ENCODE assay signal across 18 mouse cellular contexts in the genomic region with DNA sequence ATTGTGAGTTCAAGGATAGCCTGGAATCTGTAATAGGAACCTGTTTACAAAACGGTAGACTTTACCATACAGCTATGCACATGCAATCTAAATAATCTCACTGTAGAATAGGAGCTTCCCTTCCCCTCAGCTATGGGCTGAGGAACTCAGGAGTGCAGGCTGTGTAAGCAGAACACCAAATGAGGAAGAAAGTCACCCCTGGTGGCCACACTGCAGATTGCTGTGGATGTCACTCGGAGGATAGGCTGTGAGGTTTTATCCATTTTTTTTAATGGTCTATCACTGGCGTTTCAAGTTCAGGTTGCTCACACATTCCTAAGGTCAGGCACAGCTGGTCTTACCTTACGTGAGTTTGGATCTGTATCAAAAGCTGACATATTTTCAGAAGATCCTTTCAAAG.
DNase-seq lines count a peak whose midpoint lies in the region; ATAC-seq and TF ChIP-seq lines count a peak whose summit lies in the region.
"Had no signal": no experiment of that assay in that cellular context is flagged by ENCODE, and none has a peak within 500 bp of the region (broad histone marks: within the 10 kb centered on the region; RNA-seq: fewer than 3 reads in every experiment).

No protein-coding gene starts in this region.

- H3K4me2 ChIP-seq in embryonic facial prominence, embryonic 11.5 days (ENCODE audit: low read depth, low read length) = no peak overlapping the region
- H3K4me2 ChIP-seq in liver, postnatal 0 days (ENCODE audit: low read depth, low read length) = no peak overlapping the region
- H3K4me2 ChIP-seq in liver, embryonic 11.5 days = no peak overlapping the region
- H3K4me2 ChIP-seq: hindbrain, embryonic 13.5 days; midbrain, embryonic 11.5 days; neural tube, embryonic 12.5 days had no signal

- TF ChIP-seq EP300 in liver, postnatal 0 days (IDR thresholded peaks at IDR 0.05; ENCODE audit: low read depth) = no peak

- no peak for ATAC-seq in embryonic facial prominence, embryonic 11.5 days (replicated peaks; ENCODE audit: insufficient number of reproducible peaks, low FRiP score, low TSS enrichment, low read depth)
- no peak for ATAC-seq in liver, postnatal 0 days
- no peak for ATAC-seq in liver, embryonic 11.5 days (replicated peaks; ENCODE audit: low FRiP score)
- ATAC-seq in megakaryocyte progenitor cell, adult 5-6 weeks (replicated peaks; ENCODE audit: poor library complexity) = peak; percentile 98
- ATAC-seq: activated CD4-positive, CD25-positive, alpha-beta regulatory T cell, adult 4 months; intestine, embryonic 16.5 days had no signal

- peak; percentile 9 for DNase-seq in embryonic facial prominence, embryonic 11.5 days (ENCODE audit: low spot score)
- no peak for DNase-seq in embryonic facial prominence, embryonic 10.5 days (ENCODE audit: low spot score)
- no peak for DNase-seq in liver, postnatal 0 days
- DNase-seq in liver, embryonic 11.5 days (ENCODE audit: low spot score) = no peak
- DNase-seq in R1 (ENCODE audit: low read depth, low spot score) = peak; percentile 16
- no peak for DNase-seq in right cerebral cortex, postnatal 14 days
- no peak for DNase-seq in Muller cell, postnatal 12 days (ENCODE audit: inconsistent ontology term)
- DNase-seq: adrenal gland, postnatal 36 days; cerebellum, postnatal 10 days; gastrocnemius, postnatal 25 days; left cerebral cortex, postnatal 4 days; right cerebral cortex, postnatal 25 days had no signal

- peak; percentile 31; the same call in 1 of the 2 replicates for TF ChIP-seq CTCF in liver, postnatal 0 days (IDR thresholded peaks at IDR 0.05; ENCODE audit: low read depth)

- 80% methylated on average over 4 of the region's 4 CpGs for WGBS in embryonic facial prominence, embryonic 11.5 days
- 78% methylated on average over 4 of the region's 4 CpGs for WGBS in embryonic facial prominence, embryonic 10.5 days
- WGBS in liver, postnatal 0 days (ENCODE audit: insufficient replicate concordance) = 60% methylated on average over 4 of the region's 4 CpGs
- 66% methylated on average over 4 of the region's 4 CpGs for WGBS in liver, embryonic 11.5 days

- H3K36me3 ChIP-seq in embryonic facial prominence, embryonic 11.5 days (replicated peaks; ENCODE audit: control insufficient read depth, insufficient read depth, low read depth, low read length) = no peaks in the 10 kb centered on the region
- no peaks in the 10 kb centered on the region for H3K36me3 ChIP-seq in embryonic facial prominence, embryonic 10.5 days (replicated peaks)
- no peaks in the 10 kb centered on the region for H3K36me3 ChIP-seq in liver, postnatal 0 days (replicated peaks; ENCODE audit: insufficient read depth, low read length)
- H3K36me3 ChIP-seq in liver, embryonic 11.5 days (ENCODE audit: control insufficient read depth, insufficient read depth, low read length) = no peaks in the 10 kb centered on the region
- H3K36me3 ChIP-seq: hindbrain, embryonic 13.5 days; neural tube, embryonic 12.5 days had no signal

- no peaks in the 10 kb centered on the region for H3K9me3 ChIP-seq in embryonic facial prominence, embryonic 11.5 days (replicated peaks; ENCODE audit: control insufficient read depth, low read length)
- no peaks in the 10 kb centered on the region for H3K9me3 ChIP-seq in embryonic facial prominence, embryonic 10.5 days
- H3K9me3 ChIP-seq in liver, postnatal 0 days (ENCODE audit: low read length) = no peaks in the 10 kb centered on the region
- no peaks in the 10 kb centered on the region for H3K9me3 ChIP-seq in liver, embryonic 11.5 days (ENCODE audit: control insufficient read depth, low read length)
- H3K9me3 ChIP-seq: hindbrain, embryonic 13.5 days; neural tube, embryonic 12.5 days had no signal

- no peak overlapping the region for H3K27ac ChIP-seq in embryonic facial prominence, embryonic 11.5 days (replicated peaks; ENCODE audit: low read depth, low read length)
- no peak overlapping the region for H3K27ac ChIP-seq in embryonic facial prominence, embryonic 10.5 days (replicated peaks)
- no peak overlapping the region for H3K27ac ChIP-seq in liver, postnatal 0 days (ENCODE audit: low read depth)
- no peak overlapping the region for H3K27ac ChIP-seq in liver, embryonic 11.5 days (ENCODE audit: low read depth, low read length)
- H3K27ac ChIP-seq: hindbrain, embryonic 13.5 days; neural tube, embryonic 12.5 days had no signal

- no peaks in the 10 kb centered on the region for H3K27me3 ChIP-seq in embryonic facial prominence, embryonic 11.5 days (ENCODE audit: control insufficient read depth, insufficient read depth, low read length)
- no peaks in the 10 kb centered on the region for H3K27me3 ChIP-seq in embryonic facial prominence, embryonic 10.5 days (replicated peaks; ENCODE audit: low read depth, poor library complexity, severe bottlenecking)
- no peaks in the 10 kb centered on the region for H3K27me3 ChIP-seq in liver, postnatal 0 days (ENCODE audit: insufficient read depth, low read length)
- no peaks in the 10 kb centered on the region for H3K27me3 ChIP-seq in liver, embryonic 11.5 days (replicated peaks; ENCODE audit: control insufficient read depth, insufficient read depth, low read length)
- H3K27me3 ChIP-seq: hindbrain, embryonic 13.5 days; neural tube, embryonic 12.5 days had no signal

- H3K4me3 ChIP-seq in embryonic facial prominence, embryonic 11.5 days (ENCODE audit: low read depth, low read length) = no peak overlapping the region
- H3K4me3 ChIP-seq in embryonic facial prominence, embryonic 10.5 days = no peak overlapping the region
- H3K4me3 ChIP-seq in liver, postnatal 0 days (ENCODE audit: low read depth, low read length) = no peak overlapping the region
- no peak overlapping the region for H3K4me3 ChIP-seq in liver, embryonic 11.5 days (ENCODE audit: low read depth, low read length)
- H3K4me3 ChIP-seq: hindbrain, embryonic 13.5 days; neural tube, embryonic 12.5 days had no signal

- H3K4me1 ChIP-seq in embryonic facial prominence, embryonic 11.5 days (ENCODE audit: control insufficient read depth, insufficient read depth, low read length) = no peaks in the 10 kb centered on the region
- peaks cover 8% of the 10 kb centered on the region for H3K4me1 ChIP-seq in embryonic facial prominence, embryonic 10.5 days
- H3K4me1 ChIP-seq in liver, postnatal 0 days (ENCODE audit: insufficient read depth) = no peaks in the 10 kb centered on the region
- no peaks in the 10 kb centered on the region for H3K4me1 ChIP-seq in liver, embryonic 11.5 days (replicated peaks; ENCODE audit: control insufficient read depth, insufficient read depth, low read length)
- H3K4me1 ChIP-seq: hindbrain, embryonic 13.5 days; neural tube, embryonic 12.5 days had no signal

- no peak overlapping the region for H3K9ac ChIP-seq in embryonic facial prominence, embryonic 11.5 days (replicated peaks; ENCODE audit: low read length)
- H3K9ac ChIP-seq in liver, postnatal 0 days (replicated peaks) = no peak overlapping the region
- no peak overlapping the region for H3K9ac ChIP-seq in liver, embryonic 11.5 days (ENCODE audit: low read depth, low read length)
- H3K9ac ChIP-seq: hindbrain, embryonic 13.5 days; neural tube, embryonic 12.5 days had no signal

Comparison
In these comparisons a context has a peak if more than half of its experiments do, and no peak if none do; other contexts are left out.
1. DNase-seq: peak in embryonic facial prominence, embryonic 11.5 days (single experiment) and R1 (single experiment); none in embryonic facial prominence, embryonic 10.5 days (single experiment), liver, postnatal 0 days (single experiment), liver, embryonic 11.5 days (single experiment), right cerebral cortex, postnatal 14 days (single experiment) and Muller cell, postnatal 12 days (single experiment).